Mouse (Mus musculus) skeletal muscle tissue, adult 2 months (tissue): ENCODE data around the gene Slco4a1.

ENCODE experiments used
- DNase-seq: peaks from one replicate; pipeline ENCODE4 v3.0.0-alpha.2; 2012; ENCODE audit warnings: low read depth, low spot score

The Slco4a1 gene

DNA sequence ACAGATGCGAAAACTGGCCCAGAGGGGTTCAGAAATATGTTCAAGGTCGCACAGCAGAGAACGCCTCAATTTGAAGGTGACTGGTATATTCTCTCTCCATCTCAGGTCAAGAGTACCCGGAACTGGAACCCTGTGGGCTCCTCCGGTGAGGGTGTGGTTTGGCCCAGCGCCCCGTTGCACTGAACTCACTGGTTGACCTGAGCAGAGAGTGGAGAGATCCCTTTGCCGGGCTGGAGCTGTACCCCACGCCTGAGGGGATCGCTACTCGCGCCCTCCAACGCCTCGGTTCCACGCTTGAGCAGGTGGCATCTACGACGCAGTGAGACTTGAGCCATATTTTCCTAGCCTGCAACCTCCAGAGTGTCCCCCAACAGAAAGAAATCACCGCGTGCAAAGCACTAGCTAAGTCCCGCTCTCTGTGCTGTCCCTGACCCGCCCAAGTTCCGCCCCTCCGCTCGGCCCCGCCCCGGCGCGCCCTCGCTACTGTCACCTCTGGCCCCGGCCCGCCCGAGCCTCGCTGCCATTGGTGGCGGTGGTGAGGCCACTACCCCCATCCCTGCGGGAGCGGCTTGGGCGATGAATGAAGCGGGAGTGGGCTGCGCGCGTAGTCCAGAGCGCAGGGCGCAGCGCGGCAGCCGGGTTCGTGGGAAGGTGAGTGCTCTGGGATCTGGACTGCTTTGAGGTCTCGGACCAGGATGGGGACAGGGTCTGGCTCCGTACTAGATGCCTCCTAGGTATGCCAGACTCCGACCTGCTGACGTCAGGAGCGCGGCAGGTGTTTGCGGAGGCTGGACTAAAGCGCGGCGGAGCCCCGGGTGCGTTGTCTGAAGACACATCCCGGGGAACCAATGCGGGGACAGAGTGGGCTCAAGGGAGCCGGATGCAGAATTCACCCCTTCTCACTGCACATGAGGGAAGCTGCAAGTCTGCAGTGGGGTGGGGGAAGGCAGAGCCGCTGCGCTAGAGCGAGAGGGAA lies at the start of gene Slco4a1:
Gene Slco4a1, plus strand, starts transcription at position 523 of the 976 bp plus-strand sequence.
- DNase-seq, result peak; percentile 32

DNA sequence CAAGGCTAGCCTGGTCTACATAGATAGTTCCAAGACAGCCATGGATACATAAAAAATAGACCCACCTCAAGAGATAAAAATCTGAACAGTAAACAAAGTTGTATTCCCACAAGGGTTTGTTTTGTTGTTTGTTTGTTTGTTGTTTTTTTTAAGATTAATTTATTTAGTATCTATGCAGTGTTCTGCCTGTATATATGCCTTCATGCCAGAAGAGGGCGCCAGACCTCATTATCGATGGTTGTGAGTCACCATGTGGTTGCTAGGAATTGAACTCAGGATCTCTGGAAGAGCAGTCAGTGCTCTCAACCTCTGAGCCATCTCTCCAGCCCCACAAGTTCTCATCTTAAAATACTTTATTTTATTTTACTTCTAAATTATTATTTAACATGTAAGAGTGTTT lies 47.6 kb upstream of the Slco4a1 start:
- no peak for DNase-seq

GRCm38 (mm10) chr2:180410432-180410831 lies 45.6 kb upstream of the Slco4a1 start:
- DNase-seq, result no peak

DNA sequence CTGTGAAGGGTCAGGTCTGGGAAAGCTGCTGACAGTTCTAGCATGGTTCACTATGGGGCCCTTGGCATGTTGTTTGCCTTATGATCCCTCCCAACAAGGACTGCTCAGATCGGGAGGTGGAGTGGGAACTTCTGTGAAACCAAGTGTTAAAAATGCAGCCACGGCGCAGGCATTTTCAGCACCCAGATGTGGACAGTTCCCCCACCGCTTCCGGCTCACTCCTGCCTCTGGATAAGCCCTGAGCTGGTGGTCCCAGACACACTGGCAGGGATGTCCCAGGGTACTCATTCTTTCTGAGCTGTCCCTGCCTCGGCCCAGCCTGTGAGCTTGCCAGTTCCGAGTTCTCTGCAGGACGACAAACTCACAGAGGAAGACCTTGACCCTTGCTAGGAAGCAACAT lies 45.0 kb upstream of the Slco4a1 start:
- no peak for DNase-seq

DNA sequence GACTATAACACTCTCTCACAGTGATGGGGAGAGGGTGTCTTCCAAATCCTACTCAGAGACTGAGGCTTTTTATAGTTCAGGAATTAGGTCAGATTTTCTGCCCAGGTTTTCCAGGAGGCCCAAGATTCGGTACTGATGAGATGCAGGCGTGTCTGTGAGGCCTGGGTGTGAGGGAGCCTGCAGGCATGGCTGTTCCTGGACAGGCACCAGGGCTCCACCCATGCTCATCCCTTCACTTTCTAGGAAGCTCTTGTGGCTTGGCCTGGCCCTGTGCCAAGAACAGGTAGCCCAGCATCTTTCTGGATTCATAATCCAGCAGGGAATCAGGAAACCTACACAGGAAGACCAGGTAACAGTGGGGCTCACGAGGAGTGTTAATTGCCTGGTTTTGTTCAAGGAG lies 40.4 kb upstream of the Slco4a1 start:
- DNase-seq, result no peak

- no peak for DNase-seq
Observed at GRCm38 (mm10) chr2:180417731-180418130, 38.3 kb upstream of the Slco4a1 start.

DNA sequence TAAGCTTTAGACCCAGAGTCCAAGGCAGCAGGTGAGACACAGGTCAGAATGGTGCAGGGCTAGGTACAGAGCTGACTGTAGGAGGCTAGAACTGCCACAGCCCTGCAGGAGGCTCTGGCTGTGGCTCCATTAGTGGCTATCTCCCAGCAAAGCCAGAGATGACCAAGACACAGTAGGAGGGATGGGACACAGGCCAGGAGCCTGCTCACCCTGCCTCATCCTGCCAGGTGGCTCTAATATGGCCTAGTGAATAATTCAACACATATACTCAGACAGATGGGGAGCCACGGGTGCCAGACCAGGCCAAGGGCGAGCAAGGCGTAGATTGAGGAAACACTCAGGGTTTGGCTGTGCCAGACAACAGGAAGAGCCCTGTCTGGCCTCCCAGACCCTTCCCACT lies 35.4 kb upstream of the Slco4a1 start:
- no peak for DNase-seq

- DNase-seq, result no peak
Observed at GRCm38 (mm10) chr2:180425115-180425514, 30.9 kb upstream of the Slco4a1 start.

GRCm38 (mm10) chr2:180427073-180427472 lies 29.0 kb upstream of the Slco4a1 start:
- DNase-seq, result no peak

DNA sequence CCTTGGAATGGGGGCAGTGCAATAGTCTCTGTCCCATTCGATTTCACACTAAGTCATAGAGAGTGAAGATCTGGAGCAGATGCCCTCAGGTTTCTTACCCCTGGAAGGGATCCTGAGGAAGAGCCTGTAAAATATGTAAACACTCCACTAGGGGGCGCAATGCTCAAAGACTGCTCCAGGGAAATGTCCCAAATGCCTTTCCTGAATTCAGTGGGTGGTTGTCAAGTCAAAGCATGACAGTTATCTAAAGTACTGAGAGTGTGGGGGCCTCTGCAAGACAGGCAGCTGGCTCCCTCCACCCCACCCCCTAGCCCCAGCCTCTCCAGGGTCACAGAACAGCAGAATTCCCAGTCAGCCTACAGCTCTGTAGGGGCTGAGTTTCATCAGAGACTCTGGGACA lies 27.7 kb upstream of the Slco4a1 start:
- DNase-seq, result no peak

GRCm38 (mm10) chr2:180430648-180431047 lies 25.4 kb upstream of the Slco4a1 start:
- no peak for DNase-seq

DNA sequence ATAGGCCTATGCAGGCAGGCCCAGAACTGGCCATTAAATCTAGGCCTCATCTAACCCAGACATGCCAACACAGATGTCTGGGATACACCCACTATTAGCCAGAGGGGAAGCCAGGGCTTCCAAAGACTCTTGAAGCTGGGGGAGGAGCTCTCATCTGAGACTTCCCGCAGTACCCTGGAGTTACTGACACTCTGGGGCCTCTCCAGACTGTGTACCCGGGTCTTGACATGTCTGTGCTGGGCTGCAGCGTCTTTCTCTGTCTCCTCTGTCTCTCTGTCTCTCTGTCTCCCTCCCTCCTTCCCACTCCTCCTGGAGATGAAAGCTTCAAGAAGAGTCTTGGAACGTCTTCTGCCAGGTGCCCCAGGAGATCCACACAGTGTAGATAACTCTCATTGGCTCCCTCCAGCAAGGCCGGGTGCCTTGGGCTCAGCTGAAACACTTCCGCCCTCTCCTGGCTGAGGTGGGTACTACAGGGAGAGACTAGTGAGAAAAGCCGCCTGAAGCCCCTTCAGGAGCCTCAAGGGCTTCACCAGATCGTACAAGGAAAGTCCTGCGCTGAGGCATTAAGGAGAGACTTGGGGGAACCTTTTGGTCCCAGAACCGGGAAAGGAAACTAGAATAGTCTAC lies 23.9 kb upstream of the Slco4a1 start:
- DNase-seq, result peak; percentile 56

GRCm38 (mm10) chr2:180432751-180433150 lies 23.3 kb upstream of the Slco4a1 start:
- no peak for DNase-seq

DNA sequence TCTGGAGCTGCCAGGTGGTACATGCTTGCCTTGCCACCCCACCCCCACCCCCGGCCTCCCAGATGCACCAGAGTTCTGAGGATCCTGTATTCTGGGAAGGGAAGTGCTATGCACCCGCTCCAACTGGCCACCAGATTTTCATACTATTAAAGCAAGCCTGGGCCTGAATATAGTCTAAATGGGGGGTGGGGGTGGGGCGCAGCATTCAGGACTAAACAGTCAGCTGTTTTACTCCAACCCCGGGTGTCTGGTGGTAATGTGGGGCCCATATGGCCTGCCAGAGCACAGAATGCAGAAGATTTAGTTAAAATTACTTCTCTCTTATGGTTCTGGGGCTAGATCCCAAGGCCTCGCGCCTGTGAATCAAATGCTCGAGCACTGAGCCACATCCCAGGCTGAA lies 22.7 kb upstream of the Slco4a1 start:
- DNase-seq, result no peak

GRCm38 (mm10) chr2:180435341-180435926 lies 20.6 kb upstream of the Slco4a1 start:
- no peak for DNase-seq

- DNase-seq, result no peak
Observed at GRCm38 (mm10) chr2:180437149-180437864, 18.7 kb upstream of the Slco4a1 start.

DNA sequence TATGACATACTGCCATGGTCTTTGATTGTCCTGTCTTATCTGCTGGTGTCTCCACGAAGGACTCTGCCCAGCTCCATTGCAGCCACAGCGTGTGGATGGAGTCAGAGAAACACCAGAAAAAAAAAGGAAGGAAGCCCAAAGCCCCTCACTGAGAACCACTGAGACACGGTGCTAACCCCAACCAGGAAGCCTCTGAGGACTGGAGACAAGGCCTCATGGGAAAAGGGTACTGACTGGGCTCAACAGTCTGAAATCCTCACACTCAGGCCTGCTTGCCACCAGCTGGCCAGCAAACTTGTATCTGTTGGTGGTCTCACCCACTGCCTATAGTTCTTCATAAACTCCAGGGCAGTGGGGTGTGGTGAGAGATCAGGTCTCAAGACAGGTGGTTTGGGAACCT lies 16.3 kb upstream of the Slco4a1 start:
- DNase-seq, result no peak

GRCm38 (mm10) chr2:180440596-180441332 lies 15.3 kb upstream of the Slco4a1 start:
- DNase-seq, result no peak

DNA sequence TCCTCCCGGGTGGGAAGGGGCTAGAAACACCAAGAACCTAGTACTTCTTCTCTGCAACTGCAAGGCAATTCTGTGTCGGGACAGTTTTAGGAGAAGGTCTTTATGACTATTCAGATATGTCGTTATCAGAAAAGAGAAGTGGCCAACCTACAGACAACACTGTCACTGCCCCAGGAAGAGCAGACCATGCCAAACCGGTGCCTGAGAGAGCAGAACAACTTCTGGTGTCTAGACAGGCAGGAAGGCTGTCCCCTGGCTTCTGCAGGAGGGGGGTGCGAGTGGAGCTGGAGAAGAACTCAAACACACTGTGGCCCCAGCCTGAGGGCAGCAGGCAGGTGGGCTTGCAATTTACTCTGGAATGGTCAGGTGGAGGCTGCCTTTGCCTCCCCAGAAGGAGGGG lies 14.0 kb upstream of the Slco4a1 start:
- no peak for DNase-seq

DNA sequence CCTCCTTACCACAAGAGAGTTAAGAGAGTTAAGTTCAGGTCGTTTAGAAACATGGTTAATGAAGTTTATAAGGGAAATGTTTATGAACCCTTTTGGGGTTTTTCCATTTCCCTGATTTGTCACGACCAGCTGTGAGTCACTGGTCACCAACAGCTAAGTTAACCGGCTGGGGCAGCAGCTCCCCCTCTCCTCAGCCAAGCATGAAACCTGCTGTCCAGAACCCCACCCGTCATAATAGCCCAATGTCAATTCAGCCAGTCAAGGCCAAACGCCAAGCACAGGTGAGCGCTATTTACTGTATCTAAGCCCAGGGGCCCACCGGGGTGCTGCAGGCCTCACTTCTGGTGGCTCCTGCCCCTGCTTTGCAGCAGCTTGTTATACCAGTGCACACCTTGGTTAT lies 12.2 kb upstream of the Slco4a1 start:
- DNase-seq, result no peak
